Mouse (Mus musculus) heart, adult 2 months (tissue): ENCODE results near the gene Cgas.

Source experiments
- EP300 ChIP-seq: fragments of 200-500 bp; IDR thresholded peaks from 2 replicates; pipeline ENCODE4 v1.6.1; 2011; ENCODE audit warnings: low read depth, low read length, control low read depth; ENCODE audit not compliant: insufficient read depth
- POLR2A ChIP-seq: fragments of 200-500 bp; IDR thresholded peaks from 2 replicates; pipeline ENCODE4 v1.6.1; 2011; ENCODE audit warnings: mild to moderate bottlenecking, low read depth, low read length, control low read depth; ENCODE audit not compliant: insufficient read depth

DNA sequence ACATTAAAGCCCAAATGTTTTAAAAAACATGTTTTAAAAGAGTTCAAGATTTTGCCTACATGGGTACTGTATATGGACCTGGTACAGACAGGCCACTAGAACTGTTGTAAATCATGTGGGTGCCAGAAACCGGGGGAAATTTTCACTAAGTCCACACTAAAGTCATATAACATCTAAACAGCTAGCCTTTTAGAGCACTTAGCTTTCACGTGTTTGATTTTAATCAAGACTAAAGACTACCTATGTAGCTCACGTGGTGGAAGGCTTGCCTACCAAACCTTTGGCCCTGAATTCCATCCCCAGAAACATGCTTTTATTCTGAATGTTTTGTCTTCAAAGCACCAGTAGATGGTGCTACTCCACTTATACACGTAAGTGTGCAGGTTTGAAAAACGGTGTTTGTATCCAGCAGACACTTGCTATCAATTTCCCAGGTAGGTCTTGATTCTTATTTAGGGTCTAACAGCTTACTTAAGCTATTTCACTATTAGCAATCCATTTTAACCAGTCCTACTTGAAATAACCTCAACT is 34.0 kb upstream of the Cgas start:
- TF ChIP-seq POLR2A (no peak), EP300 (no peak)
